Mouse (Mus musculus) layer of hippocampus, adult 18-20 months (tissue): ENCODE results near the gene Ppef1. TPM values are rescaled to one million over a fixed set of nuclear protein-coding genes. Genes with fewer than 3 reads are reported as not detected.
"Not testable (repeated sequence)": the region's sequence is repeated elsewhere in the genome, so short reads cannot be mapped to it uniquely, and the experiment has no call there.

Experiments used
- DNase-seq, 2 experiments: peaks; one replicate each; pipeline ENCODE4 v3.0.0; 2022; ENCODE audit warnings: low spot score in 2 of 2
- long read RNA-seq: library from polyadenylated mRNA; stranded (forward); transcript quantifications from one replicate; pipeline ENCODE4 v2.0.0, GENCODE M21; 2021
- total RNA-seq, 2 experiments: library from RNA; stranded (reverse); gene quantifications; 2 replicates each; pipeline ENCODE4 v1.2.3; 2021

Gene Ppef1
- total RNA-seq, result 1 to 10 TPM in 1 of 2 experiments, under 1 TPM in 1; 0.38 to 1.4 TPM
- long read RNA-seq, partial matches to known transcripts, result 0 of 1 reads
- long read RNA-seq, other reads (novel, unspliced or antisense), result 1 of 1 reads

DNA sequence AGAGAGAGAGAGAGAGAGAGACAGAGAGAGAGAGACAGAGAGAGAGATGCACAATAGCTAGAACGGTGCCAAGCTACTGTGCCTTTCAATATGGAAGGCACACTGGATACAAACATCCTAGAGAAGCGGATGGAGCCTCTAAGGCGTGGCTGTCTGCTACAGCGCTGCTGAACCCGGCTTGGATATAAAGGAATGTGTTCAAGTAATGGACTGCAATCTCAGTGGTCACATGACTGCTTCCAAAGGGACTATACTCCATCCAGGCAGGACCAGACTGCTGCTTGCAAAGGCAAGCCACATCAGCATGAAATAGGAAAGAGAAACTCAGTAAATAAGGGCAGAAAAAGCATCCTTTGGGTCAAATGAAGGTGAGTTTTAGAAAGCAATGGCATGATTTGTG is at the start of gene Ppef1:
Ppef1 (minus strand) TSS at position 116 of the 400 bp plus-strand sequence.
- no peak for DNase-seq

DNA sequence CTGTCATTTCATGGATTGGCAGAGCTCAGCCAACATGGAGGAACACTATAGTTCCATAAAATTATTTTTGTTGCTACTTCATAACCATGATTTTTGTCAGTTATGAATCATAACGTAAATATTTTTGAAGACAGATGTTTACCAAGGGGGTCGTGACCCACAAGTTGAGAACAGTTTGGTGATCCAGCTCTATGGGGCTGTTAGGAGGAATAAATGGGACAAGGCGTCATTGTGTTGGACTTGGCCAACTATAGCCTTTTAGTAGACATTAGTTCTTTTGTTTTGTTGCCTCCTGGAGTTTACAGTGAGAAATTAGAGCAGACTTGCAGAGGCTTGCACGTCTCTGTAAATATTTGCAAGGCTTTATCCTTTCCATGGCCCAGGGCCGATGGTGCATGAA is 46.7 kb upstream of the Ppef1 start:
- DNase-seq, result no peak

DNA sequence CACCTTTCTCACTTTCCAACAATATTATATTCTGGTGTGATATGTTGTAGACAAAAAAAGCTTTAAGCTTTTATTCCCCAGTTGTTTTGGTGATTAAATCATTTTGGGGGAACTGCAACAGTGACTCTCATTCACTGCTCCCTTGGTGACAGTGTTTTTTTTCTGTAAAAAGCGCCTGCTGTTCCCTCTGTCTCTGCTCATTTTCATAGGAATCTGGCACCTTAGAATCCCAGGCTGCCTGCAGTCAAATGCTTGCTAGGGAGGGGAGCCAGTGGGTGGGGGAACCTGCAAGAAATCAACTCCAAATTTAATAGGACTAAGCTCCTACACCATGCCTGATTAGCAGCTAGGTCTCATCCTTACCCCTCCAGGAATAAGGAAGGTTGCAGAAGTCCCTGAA is 37.5 kb upstream of the Ppef1 start:
- DNase-seq, result peak in 1 of 2 experiments; percentile 34

DNA sequence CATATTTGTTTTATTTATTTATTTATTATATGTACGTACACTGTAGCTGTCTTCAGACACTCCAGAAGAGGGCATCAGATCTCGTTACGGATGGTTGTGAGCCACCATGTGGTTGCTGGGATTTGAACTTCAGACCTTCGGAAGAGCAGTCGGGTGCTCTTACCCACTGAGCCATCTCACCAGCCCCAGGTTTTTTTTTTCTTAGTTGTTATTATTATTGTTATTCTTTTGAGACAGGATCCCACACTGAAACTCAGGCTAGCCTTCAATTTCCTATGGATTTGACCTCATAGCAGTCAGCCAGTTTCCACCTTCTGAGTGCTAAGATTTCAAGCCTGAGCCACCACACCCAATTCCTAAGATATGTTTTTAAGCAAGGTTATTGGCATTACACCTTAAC is 34.1 kb upstream of the Ppef1 start:
- not testable (repeated sequence) for DNase-seq

DNA sequence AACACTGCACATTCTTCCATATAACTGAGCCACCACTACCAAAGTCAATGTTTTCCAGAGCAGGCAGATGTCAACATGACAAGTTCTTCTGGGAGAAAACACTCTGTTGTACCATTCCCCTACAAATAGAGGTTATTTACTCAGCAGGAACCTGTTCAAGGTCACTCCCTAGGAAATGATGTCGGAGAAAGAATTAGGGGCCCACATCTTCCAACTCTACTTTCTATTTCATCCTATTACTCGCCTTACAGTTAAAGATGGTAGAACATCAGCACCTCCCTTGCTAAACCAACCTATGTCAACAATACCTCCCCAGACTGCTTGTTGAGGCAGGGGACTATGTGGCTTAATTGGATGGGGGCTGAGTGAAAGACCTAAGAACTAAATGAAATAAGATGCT is 32.1 kb upstream of the Ppef1 start, which contains the start of gene Rs1:
Rs1 (plus strand) TSS at position 301 of the 400 bp plus-strand sequence.
- no peak for DNase-seq

DNA sequence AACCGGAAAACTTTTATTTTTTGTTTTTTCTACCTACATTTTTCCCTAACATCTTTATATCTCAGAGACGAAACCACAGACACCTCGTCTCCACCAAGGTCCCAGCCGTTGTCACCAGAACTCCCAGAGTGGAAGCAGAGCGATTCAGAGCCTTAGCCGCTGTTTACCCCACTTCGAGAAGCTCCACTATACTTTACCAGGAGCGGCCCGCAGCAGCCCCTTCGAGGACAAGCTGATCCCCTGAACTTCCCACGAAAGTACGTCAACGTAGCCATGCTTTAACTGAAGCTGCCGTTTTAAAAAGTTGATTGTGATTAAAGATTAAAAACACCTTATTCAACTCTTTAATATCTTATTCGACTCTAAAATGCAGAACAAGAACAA is 30.7 kb upstream of the Ppef1 start:
- DNase-seq, result no peak

DNA sequence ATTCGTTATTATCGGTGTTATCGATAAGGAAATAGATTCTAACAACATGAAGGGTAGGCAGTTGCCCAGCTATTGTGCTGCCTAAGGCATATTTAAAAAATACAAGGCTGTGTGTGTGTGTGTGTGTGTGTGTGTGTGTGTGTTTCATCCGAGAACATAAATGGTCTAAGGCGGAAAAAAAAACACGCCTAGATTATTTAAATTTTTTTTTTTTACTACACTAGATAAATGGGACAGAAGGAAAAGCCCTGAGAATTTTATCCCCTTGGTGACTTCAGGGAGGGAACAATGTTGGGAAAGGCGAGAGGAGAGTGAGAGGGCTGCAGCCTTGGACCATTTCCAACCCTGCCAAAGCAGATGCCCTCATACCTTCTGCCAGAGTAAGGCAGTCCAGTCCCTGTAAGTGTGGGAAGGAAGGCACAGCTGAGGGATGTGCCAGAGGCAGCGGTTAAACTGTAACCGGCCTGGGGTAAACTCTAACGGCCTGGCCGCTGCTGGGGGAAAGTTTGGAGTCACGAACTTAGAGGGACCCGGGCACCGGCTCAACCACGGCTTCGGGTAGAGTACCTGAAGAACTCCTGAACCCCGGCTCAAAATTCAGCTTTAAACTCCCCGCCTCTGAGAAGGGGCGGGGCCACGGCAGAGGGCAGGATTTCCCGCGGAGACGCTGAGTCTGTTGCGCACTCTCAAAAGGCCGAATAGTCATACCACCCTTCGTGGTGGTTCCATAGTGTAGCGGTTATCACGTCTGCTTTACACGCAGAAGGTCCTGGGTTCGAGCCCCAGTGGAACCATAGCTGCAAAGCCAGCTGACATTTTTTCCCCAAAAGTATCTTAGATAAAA is 30.0 kb upstream of the Ppef1 start:
- DNase-seq, result peak; percentile 86 to 95

DNA sequence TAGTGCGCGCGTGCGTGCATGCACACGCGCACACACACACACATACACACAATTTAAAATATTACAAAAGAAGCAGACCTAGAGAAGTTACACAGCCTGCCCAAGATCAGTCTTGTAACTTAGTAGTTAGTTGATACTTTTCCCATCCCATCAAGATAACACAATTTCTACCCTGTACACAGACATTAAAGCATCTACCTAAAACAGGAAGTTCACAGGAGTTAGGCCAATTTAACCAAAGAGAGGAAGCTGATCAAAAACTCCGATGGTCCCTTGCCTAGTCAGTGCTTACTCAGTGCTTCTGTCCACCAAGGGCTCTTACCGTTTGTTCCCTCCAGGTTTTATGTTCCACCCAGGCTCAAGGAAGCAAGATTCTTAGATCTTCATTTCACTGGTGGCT is 15.2 kb upstream of the Ppef1 start:
- no peak for DNase-seq

DNA sequence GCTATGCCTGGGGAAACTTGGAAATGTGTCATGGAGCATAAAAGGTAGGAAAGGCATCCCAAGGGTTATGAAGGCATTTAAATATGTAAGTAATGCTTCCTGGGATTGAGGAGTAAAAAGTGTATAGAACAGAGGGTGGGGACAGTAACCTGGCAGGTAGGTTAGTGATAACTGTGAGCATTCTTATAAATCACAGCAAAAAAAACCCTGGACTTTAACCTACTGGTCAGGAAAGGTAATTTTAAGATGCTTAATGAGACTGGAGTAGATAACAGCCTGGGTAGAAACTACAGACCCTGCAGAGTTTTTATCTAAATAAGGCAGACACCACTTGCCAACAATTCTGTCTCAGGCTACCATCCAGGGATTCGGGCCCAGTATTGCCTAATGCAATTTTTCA is 13.1 kb upstream of the Ppef1 start:
- no peak for DNase-seq

DNA sequence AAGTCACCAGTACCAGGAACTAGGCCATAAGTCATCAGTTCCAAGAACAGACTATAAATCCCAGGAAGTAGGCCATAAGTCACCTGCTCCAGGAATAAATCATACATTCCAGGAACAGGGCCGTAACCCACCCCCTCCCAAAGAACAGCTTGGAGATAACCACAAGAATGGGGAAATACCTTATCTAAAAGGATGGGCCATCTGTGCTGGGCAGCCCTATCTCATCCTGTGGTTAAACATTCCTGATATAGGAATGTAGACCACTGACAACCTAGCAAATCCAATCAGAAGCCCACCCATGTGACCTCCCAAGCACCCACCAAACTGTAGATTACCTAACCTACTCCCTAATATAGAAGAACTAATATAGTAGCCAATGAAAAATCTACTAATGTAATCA is 9.8 kb upstream of the Ppef1 start:
- DNase-seq, result no peak

DNA sequence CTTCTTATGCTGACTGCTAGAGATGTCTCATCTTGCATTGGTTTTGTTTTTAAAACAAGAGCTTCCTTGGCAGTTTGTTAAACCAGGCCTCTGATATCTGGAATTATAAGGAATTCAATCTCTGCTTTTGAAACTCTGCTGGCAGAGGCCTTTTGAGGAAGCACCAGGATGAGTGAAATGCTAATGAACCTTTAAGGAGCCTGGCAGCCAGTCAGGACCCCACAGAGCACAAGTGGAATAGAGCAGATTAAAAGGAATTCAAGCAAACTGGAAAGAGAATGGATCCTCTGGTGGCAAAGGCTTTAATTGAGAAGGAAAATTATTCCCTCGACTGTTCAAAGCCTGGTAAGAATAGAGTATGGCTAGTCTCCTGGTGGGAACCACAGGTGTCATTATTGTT is 36.4 kb downstream of the Ppef1 start:
- no peak for DNase-seq

DNA sequence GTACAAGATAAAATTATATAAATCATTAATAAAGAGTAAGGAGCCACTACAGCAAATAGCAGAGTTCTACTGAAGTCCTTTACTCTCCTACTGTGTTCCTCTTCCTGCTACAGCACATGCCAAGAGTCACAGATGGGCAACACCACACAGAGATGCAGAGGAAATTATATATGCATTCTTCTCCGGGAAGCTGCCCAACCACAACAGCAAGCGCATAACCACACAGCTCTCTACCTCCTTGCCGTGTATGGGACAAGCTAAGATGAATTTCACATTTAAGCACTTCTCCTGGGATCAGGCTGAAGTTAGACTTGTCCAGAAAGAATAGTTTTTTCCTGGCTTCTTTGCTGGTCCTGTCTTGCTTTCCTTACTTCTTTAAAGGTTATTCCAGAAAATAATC is 44.0 kb downstream of the Ppef1 start:
- peak in 1 of 2 experiments; percentile 1 for DNase-seq

DNA sequence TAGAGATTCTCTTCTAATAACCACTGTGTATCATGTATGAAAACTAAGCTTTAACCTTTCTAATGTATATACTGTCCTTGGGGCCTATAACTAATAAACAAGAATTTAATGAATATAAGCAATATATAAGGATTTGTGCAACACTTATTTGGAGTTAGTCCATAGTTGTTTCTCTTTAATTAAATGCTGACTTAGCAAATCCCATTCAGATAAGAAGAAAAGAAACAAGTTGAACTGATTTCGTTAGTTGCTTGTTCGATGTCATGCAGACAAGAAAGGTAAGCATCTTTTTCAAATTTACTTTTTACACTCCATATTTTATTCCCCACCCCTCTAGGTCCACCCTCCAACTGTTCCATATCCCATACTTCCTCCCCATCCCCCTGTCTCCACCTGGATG is 45.5 kb downstream of the Ppef1 start:
- no peak for DNase-seq

DNA sequence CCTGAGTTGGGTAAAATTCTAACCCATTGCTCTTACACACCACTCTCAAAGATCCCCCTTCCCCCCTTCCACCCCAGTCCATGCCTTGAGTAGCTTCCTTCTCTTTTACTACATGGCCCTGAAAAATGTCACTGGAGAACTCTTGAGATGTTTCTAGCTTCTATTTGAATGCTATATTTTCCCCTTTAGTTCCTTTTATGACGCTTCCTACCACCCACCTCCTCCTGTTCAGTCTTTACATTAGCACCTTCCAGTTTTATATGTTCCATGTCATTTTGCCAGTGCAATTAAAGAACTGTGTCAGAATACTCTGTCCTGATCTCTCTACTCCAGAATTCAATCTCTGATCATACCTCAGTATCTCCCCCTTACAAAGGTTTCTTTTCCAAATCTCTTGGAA is 65.6 kb downstream of the Ppef1 start:
- DNase-seq, result no peak

DNA sequence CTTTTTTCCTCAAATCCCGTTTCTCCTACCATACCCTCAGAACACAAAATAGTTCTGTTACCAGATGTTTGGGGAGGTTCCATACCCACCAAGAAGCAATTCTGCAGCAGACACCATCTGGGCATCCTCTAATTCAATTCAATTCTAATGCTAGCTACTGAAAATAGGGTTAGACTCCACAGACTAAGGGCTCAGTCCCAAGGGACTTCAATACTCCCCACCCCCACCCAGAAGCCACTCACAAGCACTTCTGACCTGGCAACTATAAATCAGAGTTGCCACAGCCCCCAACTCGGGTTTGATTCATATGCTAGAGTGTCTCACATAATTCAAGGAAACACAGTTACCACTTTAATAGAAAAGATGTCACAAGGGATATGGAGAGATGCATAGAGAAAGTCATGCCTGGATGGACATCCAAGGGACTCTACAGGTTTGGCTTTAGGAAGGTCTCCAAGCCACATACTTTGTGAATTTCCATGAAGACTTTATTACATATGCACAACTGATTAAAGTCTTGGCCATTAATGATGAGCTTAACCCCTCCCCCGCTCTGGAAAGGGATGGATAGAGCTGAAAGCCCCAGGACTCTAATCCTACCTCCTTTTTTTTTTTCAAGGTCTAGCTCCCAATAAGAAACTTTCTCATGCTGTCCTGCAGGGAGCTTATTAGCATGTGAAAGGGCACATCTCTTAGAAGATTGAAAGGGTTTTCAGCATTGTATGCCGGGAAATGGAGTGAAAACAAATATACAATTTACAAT is 124.5 kb downstream of the Ppef1 start:
- DNase-seq, result no peak

DNA sequence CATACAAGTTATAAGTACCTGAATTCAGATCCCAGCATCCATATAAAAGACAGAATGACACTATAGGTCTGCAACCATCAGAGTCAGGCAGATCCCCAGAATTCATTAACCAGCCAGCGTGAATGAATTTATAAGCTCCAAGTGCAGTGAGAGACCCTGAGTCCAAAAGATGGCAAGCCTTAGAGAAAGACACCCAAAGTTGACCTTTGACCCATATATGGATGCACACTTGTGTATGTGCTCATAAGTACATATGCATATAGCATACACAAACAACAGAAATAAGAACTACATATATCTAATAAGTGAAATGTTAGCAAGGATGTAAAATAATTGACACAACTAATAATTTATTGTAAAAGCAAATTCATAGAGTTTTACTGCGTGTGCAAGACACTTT is 125.1 kb downstream of the Ppef1 start:
- DNase-seq, result no peak

DNA sequence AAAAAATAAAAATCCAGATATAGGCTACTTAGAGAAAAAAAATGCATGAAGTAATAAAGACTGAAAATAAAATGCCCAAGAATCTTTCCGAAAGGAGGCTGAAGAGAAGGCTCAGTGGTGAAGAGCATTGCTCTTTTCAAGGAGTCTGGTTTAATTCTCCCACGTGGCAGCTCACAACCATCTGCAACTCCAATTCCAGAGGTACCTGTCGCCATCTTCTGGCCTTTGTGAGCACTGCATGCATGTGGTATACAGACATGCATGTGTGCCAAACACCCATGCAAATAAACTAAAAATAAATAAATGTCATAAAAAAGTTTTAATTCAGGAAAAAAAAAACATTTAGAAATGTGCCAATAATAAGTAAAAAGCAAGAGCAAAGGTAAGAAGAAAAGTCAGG is 125.7 kb downstream of the Ppef1 start:
- no peak for DNase-seq

DNA sequence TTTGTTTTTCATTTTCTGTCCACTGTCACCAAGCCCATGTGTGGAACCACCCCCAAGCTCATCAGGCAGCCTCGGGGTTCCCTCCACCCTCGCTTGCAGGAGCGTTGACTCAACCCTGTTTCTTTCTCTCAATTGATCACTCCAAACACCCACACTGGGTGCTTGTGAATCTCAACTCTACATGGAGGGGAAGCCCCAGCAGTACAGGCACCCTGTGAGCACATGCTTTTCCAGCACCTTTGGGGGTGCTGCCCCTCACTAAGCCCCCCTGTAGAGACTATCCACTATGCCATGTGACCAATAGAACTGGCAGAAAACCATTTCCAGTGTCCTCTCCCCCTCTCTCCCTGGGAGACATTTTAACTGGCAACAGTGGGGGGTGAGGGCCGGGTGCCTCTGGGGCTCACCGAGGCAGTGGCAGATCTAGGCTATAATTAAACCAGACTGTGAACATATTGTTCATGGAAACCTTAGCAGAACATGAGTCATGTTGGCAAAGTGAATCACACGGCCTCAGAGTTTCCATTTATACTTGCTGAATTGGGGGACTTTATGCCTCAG is 131.5 kb downstream of the Ppef1 start:
- DNase-seq, result peak in 1 of 2 experiments; percentile 62

DNA sequence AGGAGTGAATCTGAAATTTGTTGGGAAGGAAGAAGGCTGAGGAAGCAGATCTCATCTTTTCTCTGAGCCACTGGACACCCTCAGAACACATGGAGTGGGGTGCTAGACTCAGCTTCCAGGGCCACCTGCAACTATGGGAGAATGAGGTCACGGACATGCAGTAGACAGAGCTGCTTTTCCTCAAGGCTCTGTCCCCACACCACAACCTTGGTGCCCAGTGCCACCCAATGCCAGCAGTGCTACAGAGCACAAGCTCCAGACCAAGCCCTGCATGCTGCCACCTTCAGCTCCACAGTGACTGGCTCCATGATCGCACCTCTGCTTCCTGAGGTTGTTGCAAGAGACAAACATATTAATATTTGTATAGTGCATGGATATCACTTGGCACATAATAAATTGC is 132.2 kb downstream of the Ppef1 start:
- DNase-seq, result no peak

DNA sequence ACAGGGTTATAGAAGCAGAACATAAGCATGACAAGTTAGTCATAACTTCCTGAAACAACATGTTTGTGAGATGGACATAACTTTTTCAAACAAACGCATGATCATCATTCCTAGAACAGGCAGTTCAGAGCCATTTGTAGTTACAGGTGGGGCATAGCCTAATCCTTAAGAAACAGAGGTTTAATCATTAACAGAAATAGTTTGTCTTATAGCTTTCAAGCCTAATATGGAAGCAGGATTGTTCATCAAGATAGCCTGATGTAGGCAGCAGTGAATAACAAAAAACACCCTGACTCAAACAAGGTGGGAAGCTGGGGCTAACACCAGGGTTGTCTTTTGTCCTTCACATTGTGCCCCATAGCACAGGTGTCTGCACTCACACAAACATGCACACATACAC is 132.8 kb downstream of the Ppef1 start:
- DNase-seq, result no peak

DNA sequence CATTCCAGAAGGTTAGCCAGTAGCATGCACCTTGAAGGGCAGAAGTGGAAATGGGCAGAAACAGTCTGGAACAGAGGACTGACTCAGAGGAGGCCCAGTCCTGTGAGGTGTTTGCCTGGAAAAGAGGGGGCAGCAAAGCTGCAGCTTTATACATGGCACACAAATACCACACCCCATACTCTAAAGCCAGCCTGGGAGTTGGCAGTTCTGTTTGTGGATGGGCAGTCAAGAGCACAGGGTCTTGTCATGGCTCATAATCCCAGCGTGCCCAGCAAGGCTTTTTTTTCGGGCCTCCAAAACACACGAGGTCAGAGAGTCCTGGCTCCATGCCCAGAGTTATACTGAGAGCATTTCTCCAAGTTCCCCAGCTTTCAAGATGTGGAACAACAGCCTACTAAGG is 134.5 kb downstream of the Ppef1 start:
- no peak for DNase-seq
